Mouse (Mus musculus) small intestine, adult 2 months (tissue): ENCODE measurements around the gene 9630041A04Rik. TPM values are rescaled to one million over a fixed set of nuclear protein-coding genes. Genes with fewer than 3 reads are reported as not detected.

Source experiments
- H3K27ac ChIP-seq: fragments of 200-500 bp; 2 replicates; pipeline ENCODE4 v1.5.1; 2012; ENCODE audit warnings: low read depth, low read length, control low read depth, inconsistent platforms; ENCODE audit not compliant: insufficient read depth
- H3K27me3 ChIP-seq: fragments of 200-500 bp; 2 replicates; pipeline ENCODE4 v1.6.1; 2012; ENCODE audit warnings: mild to moderate bottlenecking, moderate library complexity, low read length, inconsistent platforms; ENCODE audit not compliant: control insufficient read depth, insufficient read depth
- H3K36me3 ChIP-seq: fragments of 200-500 bp; 2 replicates; pipeline ENCODE4 v1.6.1; 2012; ENCODE audit warnings: mild to moderate bottlenecking, low read length, control low read depth, inconsistent platforms; ENCODE audit not compliant: control insufficient read depth, insufficient read depth
- H3K4me1 ChIP-seq: fragments of 200-500 bp; 2 replicates; pipeline ENCODE4 v1.6.1; 2012; ENCODE audit warnings: low read length, inconsistent platforms, mixed read lengths; ENCODE audit not compliant: control insufficient read depth, insufficient read depth, insufficient read length
- H3K4me3 ChIP-seq: fragments of 200-500 bp; 2 replicates; pipeline ENCODE4 v1.5.1; 2012; ENCODE audit warnings: low read depth, mild to moderate bottlenecking, control low read depth, inconsistent platforms, low read length, moderate library complexity
- CTCF ChIP-seq: fragments of 200-500 bp; IDR thresholded peaks from 2 replicates; pipeline ENCODE4 v1.5.1; 2012; ENCODE audit warnings: low read depth, mild to moderate bottlenecking, control low read depth, inconsistent platforms, low read length, moderate library complexity, mixed read lengths; ENCODE audit not compliant: insufficient replicate concordance, insufficient read length; ENCODE audit errors: extremely low read depth
- POLR2A ChIP-seq: fragments of 200-500 bp; IDR thresholded peaks from 2 replicates; pipeline ENCODE4 v1.6.1; 2012; ENCODE audit warnings: low read depth, mild to moderate bottlenecking, control low read depth, inconsistent platforms, low read length, moderate library complexity
- WGBS: fragments of 180-500 bp; shearing (Covaris S2); methylation state at CpG from one replicate; pipeline ENCODE4 v1.1.7; 2018; 5-methylcytosine and 5-hydroxymethylcytosine counted together
- polyA plus RNA-seq: library from polyadenylated mRNA; depleted of rRNA; stranded (reverse); fragments of >200 nt; gene quantifications from 2 replicates; pipeline ENCODE4 v1.2.3, GENCODE M21; 2012; rRNA removed

9630041A04Rik gene
- polyA plus RNA-seq = not detected in 2 replicates

DNA sequence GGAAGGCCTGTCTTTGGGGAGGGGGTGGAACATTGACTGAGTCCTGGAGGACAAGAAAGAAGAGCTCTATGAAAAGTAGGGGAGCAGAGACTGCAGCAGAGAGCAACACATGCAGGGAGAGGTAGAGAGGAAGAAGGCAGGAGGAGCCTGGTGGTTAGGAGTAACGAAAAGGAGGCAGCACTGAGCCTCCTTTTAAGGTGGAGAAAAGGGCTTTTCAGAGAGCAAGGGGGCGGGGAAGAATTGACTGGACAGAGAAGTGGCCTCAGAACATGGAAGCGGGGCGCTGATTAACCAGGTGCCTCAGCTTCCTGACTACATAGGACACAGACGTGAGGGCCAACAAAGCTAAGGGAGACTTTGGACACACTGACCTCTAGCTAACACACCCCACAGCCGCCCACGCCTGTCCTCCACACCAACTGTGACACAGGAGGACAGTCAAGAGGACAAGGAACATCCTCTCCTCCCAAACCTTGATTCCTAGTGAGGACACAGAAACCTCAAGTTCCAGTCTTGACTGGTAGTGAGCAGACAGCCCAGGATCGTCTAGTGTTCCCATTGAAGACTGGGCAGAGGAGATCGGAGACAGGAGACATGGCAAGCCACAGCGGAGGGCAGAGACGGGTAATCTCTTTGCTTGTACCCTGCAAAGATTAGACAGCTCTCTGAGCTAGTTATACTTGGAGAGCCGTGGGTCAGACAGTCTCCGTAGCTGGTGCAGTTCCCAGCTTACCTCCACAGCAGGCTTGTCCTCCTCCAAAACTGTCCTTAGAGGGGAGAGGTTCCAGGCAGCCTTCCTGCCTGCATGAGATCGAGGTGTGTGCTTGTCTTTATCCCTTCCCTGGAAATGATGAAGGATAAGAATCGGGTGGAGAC lies at the start of gene 9630041A04Rik:
Gene 9630041A04Rik (plus strand): TSS at position 246 of the 876 bp plus-strand sequence.
- H3K36me3 ChIP-seq = no peaks in the 10 kb centered on the region
- no peak for TF ChIP-seq CTCF
- no peaks in the 10 kb centered on the region for H3K27me3 ChIP-seq
- no peak within 1 kb of the TSS for H3K4me3 ChIP-seq
- H3K4me1 ChIP-seq = no peaks in the 10 kb centered on the region
- H3K27ac ChIP-seq = no peak within 1 kb of the TSS
- 78% methylated on average over 15 of the region's 15 CpGs for WGBS

DNA sequence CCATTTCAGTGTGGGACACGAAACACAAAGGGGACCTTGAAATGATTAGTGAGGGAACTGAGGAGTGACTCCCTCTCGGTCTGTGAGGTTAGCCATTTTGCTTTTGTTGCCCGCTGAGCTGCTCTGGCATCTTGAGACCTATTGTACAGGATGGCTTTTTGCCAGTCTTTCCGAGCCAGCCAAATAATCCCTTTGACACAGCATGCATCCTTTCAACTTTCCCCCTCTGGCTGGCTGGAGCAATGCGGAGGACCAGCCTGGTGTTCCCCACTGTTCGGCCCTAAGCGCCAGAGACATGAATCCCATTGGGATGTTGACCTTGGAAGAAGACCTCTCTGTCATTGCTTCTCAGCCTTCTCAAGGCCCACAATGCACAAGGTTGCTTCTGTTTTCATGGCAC lies 37.7 kb upstream of the 9630041A04Rik start:
- no peaks in the 10 kb centered on the region for H3K4me1 ChIP-seq
- TF ChIP-seq CTCF = no peak
- no peak for TF ChIP-seq POLR2A
- 87% methylated on average over 7 of the region's 7 CpGs for WGBS

DNA sequence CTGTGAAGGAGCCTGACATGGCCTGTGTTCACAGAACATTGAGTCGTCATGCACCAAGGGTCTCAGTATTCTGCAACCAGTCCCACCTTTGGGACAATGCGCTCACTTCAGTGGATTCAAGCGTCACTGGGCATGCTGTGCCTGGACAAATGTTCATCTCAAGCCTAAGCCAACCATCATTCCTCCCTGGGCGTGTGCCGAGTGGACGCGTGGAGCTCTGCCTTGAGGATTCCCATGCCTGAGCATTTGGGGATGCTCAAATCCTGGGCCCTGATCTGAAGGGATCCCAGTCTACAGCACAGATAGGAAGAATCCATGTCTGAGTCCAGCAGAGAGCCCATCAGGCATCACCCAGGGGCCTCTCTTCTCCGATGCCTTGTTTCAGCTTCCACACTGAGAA lies 36.0 kb upstream of the 9630041A04Rik start:
- TF ChIP-seq CTCF (no peak), POLR2A (no peak)
- Histone ChIP-seq H3K27ac (no peak overlapping the region), H3K36me3 (no peaks in the 10 kb centered on the region), H3K4me3 (no peak overlapping the region), H3K4me1 (no peaks in the 10 kb centered on the region), H3K27me3 (no peaks in the 10 kb centered on the region)
- 92% methylated on average over 8 of the region's 8 CpGs for WGBS

More for the DNA sequence above, 37.7 kb upstream of the 9630041A04Rik start:
- no peak overlapping the region for H3K4me3 ChIP-seq
- no peaks in the 10 kb centered on the region for H3K27me3 ChIP-seq
- no peak overlapping the region for H3K27ac ChIP-seq
- no peaks in the 10 kb centered on the region for H3K36me3 ChIP-seq

GRCm38 (mm10) chr9:101833619-101834018 lies 28.0 kb upstream of the 9630041A04Rik start:
- Histone ChIP-seq H3K4me3 (no peak overlapping the region), H3K27me3 (no peaks in the 10 kb centered on the region), H3K27ac (no peak overlapping the region), H3K36me3 (no peaks in the 10 kb centered on the region), H3K4me1 (no peaks in the 10 kb centered on the region)
- 60% methylated on average over 2 of the region's 2 CpGs for WGBS
- no peak for TF ChIP-seq POLR2A
- TF ChIP-seq CTCF = no peak

GRCm38 (mm10) chr9:101841101-101841500 lies 20.5 kb upstream of the 9630041A04Rik start:
- Histone ChIP-seq H3K27me3 (no peaks in the 10 kb centered on the region), H3K36me3 (no peaks in the 10 kb centered on the region), H3K4me3 (no peak overlapping the region), H3K27ac (no peak overlapping the region), H3K4me1 (no peaks in the 10 kb centered on the region)
- WGBS = 91% methylated on average over 11 of the region's 11 CpGs
- TF ChIP-seq POLR2A = no peak
- no peak for TF ChIP-seq CTCF

DNA sequence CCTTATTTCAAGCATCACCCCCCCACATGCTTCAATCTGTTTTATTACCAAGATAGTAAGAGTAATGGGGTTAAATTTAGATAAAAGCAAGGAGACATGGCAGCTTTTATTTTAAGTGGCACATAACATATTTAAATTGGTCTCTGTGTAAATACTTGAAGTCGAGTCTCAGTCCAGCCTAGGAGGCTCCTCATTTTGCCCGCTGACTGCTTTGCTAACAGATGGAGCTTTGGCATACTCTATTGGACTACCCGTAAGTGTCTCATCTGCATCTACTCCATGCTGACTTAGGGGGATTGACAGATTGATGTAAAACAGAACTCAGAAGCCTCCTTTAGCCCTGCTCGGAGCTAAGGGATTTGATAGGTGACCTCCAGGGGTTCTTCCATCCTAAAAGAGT lies 17.7 kb upstream of the 9630041A04Rik start:
- no peaks in the 10 kb centered on the region for H3K36me3 ChIP-seq
- H3K4me1 ChIP-seq = no peaks in the 10 kb centered on the region
- TF ChIP-seq CTCF = no peak
- no peak for TF ChIP-seq POLR2A
- WGBS = 62% methylated on average over 4 of the region's 4 CpGs
- H3K27me3 ChIP-seq = no peaks in the 10 kb centered on the region
- H3K4me3 ChIP-seq = no peak overlapping the region
- H3K27ac ChIP-seq = no peak overlapping the region

DNA sequence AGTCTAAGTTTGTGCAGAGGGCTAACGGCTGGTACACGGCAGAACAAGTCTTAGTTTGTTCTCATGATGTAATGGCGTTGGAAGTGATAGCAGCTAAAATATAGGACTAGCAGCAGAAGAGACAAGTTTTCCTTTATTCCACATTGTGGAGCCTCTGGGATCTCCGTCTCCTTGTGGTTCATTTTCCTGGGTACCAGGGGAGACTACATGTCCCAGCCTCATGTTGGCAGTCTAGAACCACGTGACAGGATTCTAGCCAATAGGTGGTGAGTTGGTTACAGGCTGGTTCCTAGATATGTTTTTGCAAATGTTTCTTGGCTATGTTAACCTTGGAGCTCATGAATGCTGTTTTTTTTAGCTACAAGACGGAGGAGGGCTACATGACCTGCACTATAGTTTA lies 15.9 kb upstream of the 9630041A04Rik start:
- Histone ChIP-seq H3K4me1 (no peaks in the 10 kb centered on the region), H3K27me3 (no peaks in the 10 kb centered on the region), H3K36me3 (no peaks in the 10 kb centered on the region), H3K4me3 (no peak overlapping the region), H3K27ac (no peak overlapping the region)
- no peak for TF ChIP-seq POLR2A
- 67% methylated on average over 6 of the region's 6 CpGs for WGBS
